Mouse (Mus musculus): ENCODE data around the gene Irf9. TPM values are rescaled to one million over a fixed set of nuclear protein-coding genes. Genes with fewer than 3 reads are reported as not detected.
A peak's percentile ranks its signal among the peaks of the same experiment; 100 is the strongest.

Gene Irf9
- polyA plus RNA-seq, 1 experiment from 2014 or later: 46.9 TPM

DNA sequence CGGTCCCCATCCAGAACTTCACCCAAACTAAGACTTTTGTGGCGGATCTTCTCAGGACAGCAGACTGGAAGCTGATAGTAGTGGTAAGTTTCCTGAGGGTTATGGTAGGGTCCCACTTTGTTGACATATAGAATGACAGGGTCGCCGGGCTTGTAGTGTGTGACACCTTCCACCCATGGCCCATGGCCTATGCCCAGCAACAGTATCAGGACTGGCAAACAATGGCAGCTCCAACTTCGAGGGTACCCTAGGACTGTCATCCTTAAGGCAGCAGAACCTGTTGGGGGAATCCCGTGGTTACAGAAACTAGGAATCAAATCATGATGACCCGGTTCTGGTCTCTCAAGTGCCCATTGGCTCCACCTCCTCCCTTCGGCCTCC is 39.3 kb downstream of the Irf9 start:
- Histone ChIP-seq H3K9me3 (ENCODE audit: control insufficient read depth) (no peaks in the 10 kb centered on the region), H3K27me3 (replicated peaks; ENCODE audit: control insufficient read depth, insufficient read depth, low read length) (no peaks in the 10 kb centered on the region), H3K9ac (ENCODE audit: low read depth, low read length) (peak overlapping the region; percentile 91), H3K36me3 (ENCODE audit: control insufficient read depth, insufficient read depth) (peaks cover 29% of the 10 kb centered on the region), H3K4me2 (replicated peaks; ENCODE audit: low read depth) (peak overlapping the region; percentile 66), H3K27ac (ENCODE audit: low read depth, low read length) (peak overlapping the region; percentile 97), H3K4me3 (ENCODE audit: low read depth, low read length) (peak overlapping the region; percentile 90), H3K4me1 (replicated peaks; ENCODE audit: control insufficient read depth, insufficient read depth, low read length) (no peaks in the 10 kb centered on the region)
- 18% methylated on average over 8 of the region's 8 CpGs for WGBS
- TF ChIP-seq CTCF (IDR thresholded peaks at IDR 0.05; ENCODE audit: low read depth): no peak
- peak; percentile 7 for ATAC-seq

DNA sequence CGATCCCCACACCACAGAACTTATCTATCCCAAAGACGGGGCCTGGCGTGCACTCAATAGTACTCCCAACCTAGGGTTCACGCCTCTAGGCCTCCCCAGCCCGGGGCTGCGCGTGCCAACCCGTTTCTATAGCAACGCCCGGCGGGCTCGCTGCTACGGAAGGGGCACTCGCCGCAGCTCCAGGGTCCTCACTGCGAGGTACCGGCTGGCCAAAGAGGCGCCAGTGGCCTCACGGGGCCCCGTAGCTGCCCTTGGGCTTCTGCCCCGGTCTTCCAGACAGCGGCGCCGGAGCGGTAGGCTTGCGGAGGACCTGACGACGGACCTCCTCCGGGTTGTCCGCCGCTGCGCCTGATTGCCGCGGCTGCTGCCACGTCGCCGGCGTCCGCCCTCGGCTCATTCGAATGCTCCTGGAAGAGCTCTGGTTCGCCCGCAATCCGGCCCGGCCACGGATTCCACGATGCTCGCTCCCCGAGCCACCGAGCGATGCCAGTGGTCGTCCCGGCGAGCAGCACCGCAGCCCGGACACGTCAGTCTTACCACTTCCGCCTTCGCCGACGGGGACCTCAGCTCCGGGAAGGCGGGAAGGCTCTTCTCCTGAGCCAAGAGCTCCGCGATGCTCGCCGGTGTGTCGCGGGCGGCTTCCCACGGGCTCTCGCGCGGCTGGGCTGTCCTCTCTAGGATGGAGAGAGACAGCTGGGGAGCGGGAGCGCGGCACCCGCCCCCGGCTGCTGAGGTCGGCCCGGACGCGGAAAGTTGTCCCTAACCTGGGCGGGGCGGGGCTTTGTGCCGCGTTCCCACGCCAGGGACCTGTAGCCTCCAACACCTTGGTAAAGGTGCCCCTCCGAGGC is 39.9 kb downstream of the Irf9 start, which contains the start of gene Tm9sf1:
Gene Tm9sf1 (minus strand): TSS at position 747 of the 848 bp plus-strand sequence.
- WGBS: under 1% methylated on average over 88 of the region's 89 CpGs
- Histone ChIP-seq H3K4me3 (ENCODE audit: low read depth, low read length) (peak within 1 kb of the TSS; percentile 90), H3K9me3 (ENCODE audit: control insufficient read depth) (no peaks in the 10 kb centered on the region), H3K4me2 (replicated peaks; ENCODE audit: low read depth) (peak within 1 kb of the TSS; percentile 66), H3K9ac (ENCODE audit: low read depth, low read length) (peak within 1 kb of the TSS; percentile 91), H3K36me3 (ENCODE audit: control insufficient read depth, insufficient read depth) (peaks cover 23% of the 10 kb centered on the region), H3K27me3 (replicated peaks; ENCODE audit: control insufficient read depth, insufficient read depth, low read length) (no peaks in the 10 kb centered on the region), H3K27ac (ENCODE audit: low read depth, low read length) (peak within 1 kb of the TSS; percentile 97), H3K4me1 (replicated peaks; ENCODE audit: control insufficient read depth, insufficient read depth, low read length) (no peaks in the 10 kb centered on the region)
- TF ChIP-seq CTCF (IDR thresholded peaks at IDR 0.05; ENCODE audit: low read depth): peak; percentile 44
- ATAC-seq: peak; percentile 85

- TF ChIP-seq CTCF (IDR thresholded peaks at IDR 0.05; ENCODE audit: low read depth): no peak
- peak overlapping the region; percentile 90 for H3K4me3 ChIP-seq (ENCODE audit: low read depth, low read length)
- H3K27me3 ChIP-seq (replicated peaks; ENCODE audit: control insufficient read depth, insufficient read depth, low read length): no peaks in the 10 kb centered on the region
- no peaks in the 10 kb centered on the region for H3K9me3 ChIP-seq (ENCODE audit: control insufficient read depth)
- H3K27ac ChIP-seq (ENCODE audit: low read depth, low read length): peak overlapping the region; percentile 97
- no peaks in the 10 kb centered on the region for H3K4me1 ChIP-seq (replicated peaks; ENCODE audit: control insufficient read depth, insufficient read depth, low read length)
- H3K4me2 ChIP-seq (replicated peaks; ENCODE audit: low read depth): peak overlapping the region; percentile 66
- ATAC-seq: no peak
- H3K9ac ChIP-seq (ENCODE audit: low read depth, low read length): peak overlapping the region; percentile 91; the same call in 1 of the 2 replicates
- WGBS: 10% methylated on average over 17 of the region's 17 CpGs
- peaks cover 13% of the 10 kb centered on the region; the same call in 1 of the 2 replicates for H3K36me3 ChIP-seq (ENCODE audit: control insufficient read depth, insufficient read depth)
Observed at GRCm38 (mm10) chr14:55644261-55644888, 41.0 kb downstream of the Irf9 start.

DNA sequence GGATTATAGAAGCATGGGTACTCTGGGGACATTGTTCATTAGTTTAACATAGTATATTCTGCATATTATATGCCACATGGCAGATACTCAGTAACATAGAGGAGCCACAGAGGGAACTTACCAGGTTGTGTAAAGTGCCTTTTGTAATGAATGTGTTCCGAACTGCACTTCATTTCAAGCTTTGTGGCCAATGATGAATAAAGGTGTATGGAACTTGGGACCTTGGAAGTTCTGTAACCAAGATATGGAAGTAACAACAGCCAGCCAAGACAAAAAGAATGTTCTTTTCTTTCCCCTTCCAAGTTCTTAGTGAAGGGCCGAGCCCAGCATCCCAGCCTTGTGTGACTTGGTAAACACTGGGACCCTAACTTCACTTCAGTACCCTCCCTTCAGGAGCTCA is 46.5 kb downstream of the Irf9 start, which contains the start of gene Tssk4:
Gene Tssk4 (plus strand): TSS at position 301 of the 400 bp plus-strand sequence.
- no peak within 1 kb of the TSS for H3K27ac ChIP-seq (ENCODE audit: low read depth, low read length)
- no peaks in the 10 kb centered on the region for H3K9me3 ChIP-seq (ENCODE audit: control insufficient read depth)
- H3K27me3 ChIP-seq (replicated peaks; ENCODE audit: control insufficient read depth, insufficient read depth, low read length): no peaks in the 10 kb centered on the region
- 89% methylated on average over 2 of the region's 2 CpGs for WGBS
- H3K4me2 ChIP-seq (replicated peaks; ENCODE audit: low read depth): no peak within 1 kb of the TSS
- no peak for ATAC-seq
- H3K9ac ChIP-seq (ENCODE audit: low read depth, low read length): no peak within 1 kb of the TSS
- TF ChIP-seq CTCF (IDR thresholded peaks at IDR 0.05; ENCODE audit: low read depth): no peak
- H3K4me1 ChIP-seq (replicated peaks; ENCODE audit: control insufficient read depth, insufficient read depth, low read length): no peaks in the 10 kb centered on the region
- no peaks in the 10 kb centered on the region for H3K36me3 ChIP-seq (ENCODE audit: control insufficient read depth, insufficient read depth)
- H3K4me3 ChIP-seq (ENCODE audit: low read depth, low read length): no peak within 1 kb of the TSS

- no peak overlapping the region for H3K4me3 ChIP-seq (ENCODE audit: low read depth, low read length)
- ATAC-seq: no peak
- 88% methylated on average over 7 of the region's 7 CpGs for WGBS
- TF ChIP-seq CTCF (IDR thresholded peaks at IDR 0.05; ENCODE audit: low read depth): no peak
- no peaks in the 10 kb centered on the region for H3K36me3 ChIP-seq (ENCODE audit: control insufficient read depth, insufficient read depth)
- H3K27ac ChIP-seq (ENCODE audit: low read depth, low read length): no peak overlapping the region
- no peak overlapping the region for H3K9ac ChIP-seq (ENCODE audit: low read depth, low read length)
- no peaks in the 10 kb centered on the region for H3K9me3 ChIP-seq (ENCODE audit: control insufficient read depth)
- H3K27me3 ChIP-seq (replicated peaks; ENCODE audit: control insufficient read depth, insufficient read depth, low read length): no peaks in the 10 kb centered on the region
- H3K4me2 ChIP-seq (replicated peaks; ENCODE audit: low read depth): no peak overlapping the region
- no peaks in the 10 kb centered on the region for H3K4me1 ChIP-seq (replicated peaks; ENCODE audit: control insufficient read depth, insufficient read depth, low read length)
Observed at GRCm38 (mm10) chr14:55651528-55651927, 48.2 kb downstream of the Irf9 start.

- ATAC-seq: no peak
- Histone ChIP-seq H3K9ac (ENCODE audit: low read depth, low read length) (no peak overlapping the region), H3K36me3 (ENCODE audit: control insufficient read depth, insufficient read depth) (no peaks in the 10 kb centered on the region), H3K4me2 (replicated peaks; ENCODE audit: low read depth) (no peak overlapping the region), H3K27me3 (replicated peaks; ENCODE audit: control insufficient read depth, insufficient read depth, low read length) (no peaks in the 10 kb centered on the region), H3K4me1 (replicated peaks; ENCODE audit: control insufficient read depth, insufficient read depth, low read length) (0 out of 2 replicates have a peak, but pooled peaks cover 4% of the 10 kb centered on the region), H3K27ac (ENCODE audit: low read depth, low read length) (no peak overlapping the region), H3K4me3 (ENCODE audit: low read depth, low read length) (no peak overlapping the region), H3K9me3 (ENCODE audit: control insufficient read depth) (no peaks in the 10 kb centered on the region)
- 82% methylated on average over 3 of the region's 3 CpGs for WGBS
- no peak for TF ChIP-seq CTCF (IDR thresholded peaks at IDR 0.05; ENCODE audit: low read depth)
Observed at GRCm38 (mm10) chr14:55656935-55657334, 53.6 kb downstream of the Irf9 start.
